Mouse (Mus musculus) stomach, embryonic 15.5 days (tissue): Measurements from ENCODE around the gene Mob1a. TPM values are rescaled to one million over a fixed set of nuclear protein-coding genes. Genes with fewer than 3 reads are reported as not detected.

Experiments used
- ATAC-seq: fragments of 200-750 bp; cut with Nextera tagmentation; 2 replicates; pipeline ENCODE4 v1.8.0; 2017; ENCODE audit warnings: low read depth, moderate number of reproducible peaks, moderate TSS enrichment; ENCODE audit not compliant: insufficient read depth, low FRiP score
- H3K27ac ChIP-seq: fragments of 300-500 bp; sonication (generic); 2 replicates; pipeline ENCODE4 v1.5.1; 2015; ENCODE audit warnings: mild to moderate bottlenecking, inconsistent platforms
- H3K27me3 ChIP-seq: fragments of 300-500 bp; sonication (generic); replicated peaks from 2 replicates; pipeline ENCODE4 v1.6.1; 2015; ENCODE audit warnings: inconsistent platforms
- H3K36me3 ChIP-seq: fragments of 300-500 bp; sonication (generic); 2 replicates; pipeline ENCODE4 v1.6.1; 2015; ENCODE audit warnings: inconsistent platforms
- H3K4me1 ChIP-seq: fragments of 300-500 bp; sonication (generic); 2 replicates; pipeline ENCODE4 v1.6.1; 2015; ENCODE audit warnings: inconsistent platforms
- H3K4me2 ChIP-seq: fragments of 300-500 bp; sonication (generic); 2 replicates; pipeline ENCODE4 v1.6.1; 2015; ENCODE audit warnings: mild to moderate bottlenecking, inconsistent platforms
- H3K4me3 ChIP-seq: fragments of 300-500 bp; sonication (generic); replicated peaks from 2 replicates; pipeline ENCODE4 v1.5.1; 2015; ENCODE audit warnings: inconsistent platforms
- H3K9ac ChIP-seq: fragments of 300-500 bp; sonication (generic); 2 replicates; pipeline ENCODE4 v1.6.1; 2015; ENCODE audit warnings: inconsistent platforms
- H3K9me3 ChIP-seq: fragments of 300-500 bp; sonication (generic); 2 replicates; pipeline ENCODE4 v1.6.1; 2016; ENCODE audit warnings: inconsistent platforms
- WGBS: fragments of 180-500 bp; shearing (Covaris S2); methylation state at CpG from one replicate; pipeline ENCODE4 v1.1.7; 2015; 5-methylcytosine and 5-hydroxymethylcytosine counted together
- polyA plus RNA-seq: library from polyadenylated mRNA; unstranded; fragments of >200 nt; fragmentation: Nextera tagmentation; extraction: Ambion mirVana; gene quantifications from 2 replicates; pipeline ENCODE4 v1.2.1, GENCODE M21; 2015

The Mob1a gene
- 63.5 and 64.5 TPM in 2 replicates for polyA plus RNA-seq

DNA sequence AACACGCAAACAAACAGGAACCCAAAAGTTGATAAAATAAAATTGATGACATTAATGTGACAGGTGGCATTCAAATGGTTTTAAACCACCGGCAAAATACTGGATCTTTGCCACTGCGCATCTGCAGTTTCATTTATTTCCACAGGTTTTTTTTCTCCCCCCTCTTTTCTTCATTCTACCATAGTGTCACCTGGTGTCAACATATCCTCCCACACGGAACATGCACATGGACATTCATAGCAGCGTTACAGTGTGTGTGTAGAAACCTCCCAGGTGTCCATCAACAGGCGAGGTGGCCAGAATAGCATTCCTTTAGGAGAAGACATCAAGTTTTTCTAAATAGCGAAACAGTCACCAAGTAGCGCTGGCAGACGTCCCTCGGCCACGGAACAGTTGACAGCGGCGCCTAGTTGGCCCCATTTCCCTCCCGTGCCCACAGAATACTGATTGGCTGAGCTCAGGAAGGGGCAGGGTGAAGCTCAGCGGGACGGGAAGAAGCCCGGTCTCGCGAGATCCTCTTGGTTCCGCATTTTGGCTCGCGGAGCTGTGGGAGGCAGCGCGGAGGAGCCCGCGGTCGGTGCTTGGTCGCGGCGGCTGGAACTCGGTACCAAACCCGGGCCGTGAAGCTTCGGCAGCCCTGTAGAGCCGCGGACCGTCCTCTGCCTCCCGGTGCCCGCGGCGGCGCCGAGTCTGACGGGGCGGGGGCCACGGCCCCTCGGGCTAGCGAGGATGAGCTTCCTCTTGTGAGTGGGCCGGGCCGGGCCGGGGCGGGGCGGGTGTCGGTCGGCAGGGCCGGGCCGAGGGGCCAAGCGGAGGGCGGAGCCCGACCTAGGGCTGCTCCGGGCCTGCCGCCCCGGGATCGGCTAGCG is at the start of gene Mob1a, which contains the start of gene Mthfd2:
Mob1a (plus strand) TSS at position 492 of the 869 bp plus-strand sequence.
Mthfd2 (minus strand) TSS at position 384 of the 869 bp plus-strand sequence.
- H3K4me2 ChIP-seq = peak within 1 kb of the TSS; percentile 74
- H3K9ac ChIP-seq = peak within 1 kb of the TSS; percentile 84
- peak; percentile 97 for ATAC-seq
- H3K27ac ChIP-seq = peak within 1 kb of the TSS; percentile 97
- under 1% methylated on average over 62 of the region's 65 CpGs for WGBS
- peaks cover 7% of the 10 kb centered on the region for H3K36me3 ChIP-seq
- peaks cover 6% of the 10 kb centered on the region for H3K4me1 ChIP-seq
- peak within 1 kb of the TSS; percentile 94 for H3K4me3 ChIP-seq
- H3K9me3 ChIP-seq = no peaks in the 10 kb centered on the region
- no peaks in the 10 kb centered on the region for H3K27me3 ChIP-seq

DNA sequence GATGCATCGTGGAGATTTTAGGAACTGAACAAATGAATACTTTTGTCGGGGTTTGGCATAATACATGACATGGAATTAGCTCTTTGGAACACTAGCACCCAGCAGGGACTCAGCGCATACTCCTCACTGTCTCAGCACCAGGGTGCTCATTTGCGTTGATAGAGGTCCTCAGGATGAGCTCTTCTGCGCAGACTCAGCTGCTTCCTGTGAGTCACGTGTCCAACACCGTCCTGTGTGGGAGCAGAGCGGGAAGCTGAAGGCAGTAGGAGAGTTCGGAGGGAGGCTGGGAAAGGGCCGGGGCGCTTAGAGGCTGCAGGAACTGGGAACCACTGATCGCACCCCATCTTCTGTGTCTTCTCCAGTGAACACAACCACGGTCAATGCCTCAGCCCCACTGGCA is 48.7 kb upstream of the Mob1a start:
- Histone ChIP-seq H3K4me3 (no peak overlapping the region), H3K9ac (no peak overlapping the region), H3K36me3 (no peaks in the 10 kb centered on the region), H3K9me3 (no peaks in the 10 kb centered on the region), H3K27ac (no peak overlapping the region), H3K4me1 (no peaks in the 10 kb centered on the region), H3K4me2 (no peak overlapping the region), H3K27me3 (no peaks in the 10 kb centered on the region)
- 73% methylated on average over 13 of the region's 13 CpGs for WGBS
- no peak for ATAC-seq

DNA sequence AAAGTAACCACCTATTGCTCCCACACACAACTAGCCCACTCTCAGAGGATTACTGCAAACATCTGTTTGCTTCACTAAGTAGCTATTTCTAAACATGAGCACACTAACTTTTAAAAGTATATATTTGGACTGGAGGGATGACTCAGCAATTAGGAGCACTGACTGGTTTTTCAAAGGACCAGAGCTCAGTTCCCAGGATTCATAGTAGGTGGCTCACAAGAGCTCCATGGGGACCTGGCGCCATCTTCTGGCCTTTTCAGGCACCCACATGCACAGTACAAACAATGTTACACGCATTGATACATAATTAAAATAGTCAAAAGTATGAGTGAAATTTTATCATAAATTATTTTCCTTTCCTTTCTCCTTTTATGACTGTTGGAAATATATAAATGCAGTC is 46.9 kb upstream of the Mob1a start:
- H3K4me3 ChIP-seq = no peak overlapping the region
- no peaks in the 10 kb centered on the region for H3K4me1 ChIP-seq
- no peak overlapping the region for H3K27ac ChIP-seq
- H3K36me3 ChIP-seq = no peaks in the 10 kb centered on the region
- no peaks in the 10 kb centered on the region for H3K27me3 ChIP-seq
- H3K4me2 ChIP-seq = no peak overlapping the region
- H3K9ac ChIP-seq = no peak overlapping the region
- no peaks in the 10 kb centered on the region for H3K9me3 ChIP-seq
- WGBS = 27% methylated on average over 2 of the region's 2 CpGs
- no peak for ATAC-seq

DNA sequence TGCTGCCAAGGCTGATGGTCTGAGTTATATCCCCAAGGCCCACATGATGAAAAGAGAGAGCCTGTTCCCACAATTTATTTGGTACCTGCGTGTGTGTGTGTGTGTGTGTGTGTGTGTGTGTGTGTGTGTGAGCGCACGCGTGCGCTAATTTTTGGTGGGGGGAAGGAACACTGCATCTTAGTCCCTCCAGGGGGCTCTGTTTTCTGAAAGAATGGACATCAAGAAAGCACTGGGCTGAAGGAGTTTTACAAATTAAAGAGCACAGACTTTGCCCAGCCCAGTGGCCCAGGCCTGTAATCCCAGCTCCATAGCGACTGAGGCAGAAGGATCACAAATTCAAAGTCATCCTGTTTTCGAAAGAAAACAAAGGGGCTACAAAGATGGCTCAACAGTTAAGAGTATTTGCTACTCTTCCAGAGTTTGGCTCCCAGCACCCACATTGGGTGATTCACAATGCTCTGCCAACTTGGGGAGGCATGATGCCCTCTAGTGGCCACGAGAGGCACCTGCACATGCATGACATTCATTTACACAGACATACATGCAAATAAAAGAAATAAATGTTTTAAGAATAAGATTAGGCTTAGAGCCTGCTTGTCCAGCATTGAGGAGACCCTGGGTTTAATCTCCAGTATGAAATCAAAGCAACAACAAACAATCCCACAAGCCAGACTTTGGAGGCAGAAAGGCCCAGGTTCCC is 45.4 kb upstream of the Mob1a start:
- H3K9me3 ChIP-seq = no peaks in the 10 kb centered on the region
- H3K9ac ChIP-seq = no peak overlapping the region
- H3K4me2 ChIP-seq = no peak overlapping the region
- no peak overlapping the region for H3K4me3 ChIP-seq
- H3K4me1 ChIP-seq = no peaks in the 10 kb centered on the region
- H3K27ac ChIP-seq = no peak overlapping the region
- 77% methylated on average over 8 of the region's 8 CpGs for WGBS
- no peak for ATAC-seq
- H3K27me3 ChIP-seq = no peaks in the 10 kb centered on the region
- H3K36me3 ChIP-seq = no peaks in the 10 kb centered on the region

DNA sequence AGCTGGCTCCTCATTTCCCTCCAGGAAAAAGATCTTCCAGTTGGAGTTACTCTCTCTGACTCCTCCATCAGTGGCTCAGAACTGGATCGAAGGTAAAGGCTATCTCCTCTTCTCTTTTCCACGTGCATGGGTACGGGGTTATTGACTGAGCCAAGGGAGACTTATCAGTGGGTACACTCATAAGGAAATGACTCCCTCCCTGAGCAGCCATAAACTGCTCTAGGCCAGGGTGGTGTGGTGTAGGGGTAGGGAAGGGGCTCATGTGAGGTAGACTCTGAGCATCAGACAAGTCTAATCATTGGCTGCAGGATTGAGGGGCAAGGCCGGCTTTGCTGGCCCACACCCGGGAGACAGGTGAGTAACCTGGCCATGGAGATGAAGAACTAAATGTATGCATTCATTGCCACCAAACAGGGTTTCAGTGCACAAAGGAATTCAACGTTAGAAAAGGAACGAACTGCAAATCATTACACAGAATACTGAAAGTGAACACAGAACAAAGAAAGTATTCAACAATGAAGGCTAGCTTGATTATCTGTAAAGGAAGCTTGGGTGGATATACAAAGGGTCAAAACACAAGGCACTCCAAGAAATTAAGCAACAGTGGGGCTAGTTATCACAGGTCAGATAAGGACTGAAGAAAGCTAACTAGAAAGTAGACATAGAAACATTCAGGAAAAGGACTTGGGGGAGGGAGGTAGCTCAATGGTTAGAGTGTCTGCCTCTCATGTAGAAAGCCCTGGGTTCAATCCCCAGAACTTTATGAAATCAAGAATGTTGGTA is 25.2 kb upstream of the Mob1a start:
- Histone ChIP-seq H3K9ac (no peak overlapping the region), H3K4me2 (no peak overlapping the region), H3K9me3 (no peaks in the 10 kb centered on the region), H3K4me1 (no peaks in the 10 kb centered on the region), H3K27ac (no peak overlapping the region), H3K36me3 (0 out of 2 replicates have a peak, but pooled peaks cover 3% of the 10 kb centered on the region), H3K4me3 (no peak overlapping the region), H3K27me3 (no peaks in the 10 kb centered on the region)
- 68% methylated on average over 7 of the region's 7 CpGs for WGBS
- ATAC-seq = peak; percentile 77

DNA sequence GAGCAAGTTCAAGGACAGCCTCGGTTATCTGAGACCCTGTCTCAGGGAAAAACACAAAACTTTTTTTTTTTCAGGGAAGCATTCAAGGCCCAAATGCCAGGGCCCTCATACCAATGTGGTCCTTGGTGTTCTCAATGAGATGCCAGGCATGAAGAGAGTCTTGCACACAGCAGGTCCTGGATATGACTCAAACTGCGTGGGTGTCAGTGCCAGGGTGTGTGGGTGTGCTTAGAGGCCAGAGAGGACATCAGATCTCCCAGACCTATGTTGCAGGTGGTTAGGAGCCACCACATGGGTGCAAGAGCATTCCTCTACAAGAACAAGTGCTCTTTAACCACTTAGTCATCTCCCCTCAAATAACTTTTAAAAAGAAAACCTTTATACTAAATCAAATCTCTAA is 24.5 kb upstream of the Mob1a start:
- H3K4me3 ChIP-seq = no peak overlapping the region
- no peaks in the 10 kb centered on the region for H3K27me3 ChIP-seq
- H3K4me2 ChIP-seq = no peak overlapping the region
- no peak overlapping the region for H3K27ac ChIP-seq
- no peak overlapping the region for H3K9ac ChIP-seq
- WGBS = 82% methylated on average over 2 of the region's 2 CpGs
- no peaks in the 10 kb centered on the region for H3K4me1 ChIP-seq
- no peaks in the 10 kb centered on the region for H3K9me3 ChIP-seq
- no peak for ATAC-seq
- 0 out of 2 replicates have a peak, but pooled peaks cover 7% of the 10 kb centered on the region for H3K36me3 ChIP-seq

DNA sequence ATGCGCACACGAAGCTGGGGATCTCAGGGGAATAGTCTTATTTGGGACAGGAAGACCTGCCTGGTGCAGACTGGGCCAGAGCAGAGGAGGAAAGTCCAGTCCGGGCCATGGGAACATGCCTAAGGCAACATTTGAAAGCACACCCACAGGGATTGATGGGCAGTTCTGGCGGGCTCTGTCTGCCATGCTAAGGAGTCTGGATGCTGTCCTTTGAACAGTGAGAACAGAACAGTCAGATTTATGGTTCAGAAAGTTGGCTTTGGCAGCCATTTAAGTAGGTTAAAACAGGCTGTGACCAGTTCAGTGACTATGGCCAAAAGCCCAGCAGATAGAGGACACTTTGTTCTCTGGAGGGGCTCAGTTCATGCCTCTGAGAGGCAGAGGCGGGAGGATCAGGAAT is 23.6 kb upstream of the Mob1a start:
- 0 out of 2 replicates have a peak, but pooled peaks cover 10% of the 10 kb centered on the region for H3K36me3 ChIP-seq
- no peaks in the 10 kb centered on the region for H3K27me3 ChIP-seq
- no peaks in the 10 kb centered on the region for H3K4me1 ChIP-seq
- ATAC-seq = no peak
- no peak overlapping the region for H3K4me3 ChIP-seq
- 73% methylated on average over 5 of the region's 5 CpGs for WGBS
- no peak overlapping the region for H3K9ac ChIP-seq
- H3K9me3 ChIP-seq = no peaks in the 10 kb centered on the region
- H3K27ac ChIP-seq = no peak overlapping the region
- no peak overlapping the region for H3K4me2 ChIP-seq

DNA sequence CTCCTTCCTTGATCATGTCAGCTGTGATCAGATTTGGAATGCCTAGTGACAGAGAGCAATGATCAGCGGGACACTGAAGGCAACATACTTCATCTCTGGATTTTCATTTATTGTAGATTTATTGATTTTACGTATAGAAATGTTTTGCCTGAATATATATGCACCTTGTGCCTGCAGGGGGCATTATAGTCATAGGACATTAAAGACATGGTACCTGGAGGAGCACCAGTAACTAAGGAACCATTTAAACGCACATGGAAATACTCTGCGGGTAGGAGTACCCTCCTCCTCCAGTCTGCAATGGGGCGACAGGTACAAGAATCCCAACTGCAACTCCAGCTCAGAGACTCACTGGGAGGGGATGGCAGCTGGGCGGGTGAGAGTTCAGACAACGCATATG is 16.8 kb upstream of the Mob1a start:
- no peaks in the 10 kb centered on the region for H3K27me3 ChIP-seq
- H3K36me3 ChIP-seq = peaks cover 23% of the 10 kb centered on the region; the same call in 1 of the 2 replicates
- no peaks in the 10 kb centered on the region for H3K9me3 ChIP-seq
- 87% methylated on average over 7 of the region's 7 CpGs for WGBS
- no peak overlapping the region for H3K4me3 ChIP-seq
- no peak overlapping the region for H3K9ac ChIP-seq
- no peak overlapping the region for H3K4me2 ChIP-seq
- H3K4me1 ChIP-seq = no peaks in the 10 kb centered on the region
- no peak overlapping the region for H3K27ac ChIP-seq
- ATAC-seq = no peak

DNA sequence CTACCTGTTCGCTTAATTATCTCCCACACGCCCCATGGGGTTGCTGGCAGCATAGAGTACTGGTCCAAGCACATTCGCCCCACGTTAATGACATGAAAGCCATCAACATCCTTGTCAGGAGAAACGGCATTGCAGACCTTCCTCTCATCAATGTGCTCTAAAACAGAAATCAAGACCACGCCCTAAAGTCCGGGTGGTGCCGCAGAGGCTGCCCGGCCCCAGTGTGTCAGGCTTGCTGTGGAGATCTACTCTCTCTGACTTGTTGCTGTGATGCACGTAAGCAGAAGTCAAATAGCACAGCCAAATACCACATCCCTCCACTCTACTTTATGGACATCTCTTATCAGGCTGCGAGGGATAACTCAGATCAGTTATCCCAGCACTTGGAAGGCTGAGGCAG is 14.6 kb upstream of the Mob1a start:
- Histone ChIP-seq H3K9ac (no peak overlapping the region), H3K4me2 (no peak overlapping the region), H3K4me1 (0 out of 2 replicates have a peak, but pooled peaks cover 3% of the 10 kb centered on the region), H3K9me3 (no peaks in the 10 kb centered on the region), H3K4me3 (no peak overlapping the region), H3K27ac (no peak overlapping the region), H3K36me3 (peaks cover 16% of the 10 kb centered on the region; the same call in 1 of the 2 replicates), H3K27me3 (no peaks in the 10 kb centered on the region)
- ATAC-seq = no peak
- 88% methylated on average over 11 of the region's 11 CpGs for WGBS

DNA sequence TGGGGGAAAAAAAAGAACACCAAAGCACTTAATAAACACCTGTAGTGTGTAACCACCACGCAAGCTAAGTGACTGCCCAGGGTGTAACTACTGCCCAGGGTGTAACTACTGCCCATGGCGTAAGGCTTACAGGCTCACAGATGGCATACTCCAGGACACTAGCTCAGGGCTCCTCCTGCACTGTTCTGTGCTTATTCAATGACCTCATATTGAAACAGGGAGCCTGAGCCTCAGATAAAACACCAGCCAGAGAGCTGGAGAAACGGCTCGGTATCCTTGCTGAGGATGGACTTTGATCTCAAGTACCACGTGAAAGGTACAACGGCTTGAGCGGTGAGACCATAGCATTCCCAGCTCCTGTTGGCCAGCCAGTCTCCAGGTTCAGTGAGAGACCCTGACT is 13.8 kb upstream of the Mob1a start:
- Histone ChIP-seq H3K9ac (no peak overlapping the region), H3K4me3 (no peak overlapping the region), H3K4me2 (no peak overlapping the region), H3K36me3 (peaks cover 13% of the 10 kb centered on the region; the same call in 1 of the 2 replicates), H3K9me3 (no peaks in the 10 kb centered on the region), H3K4me1 (peaks cover 10% of the 10 kb centered on the region; the same call in 1 of the 2 replicates), H3K27ac (no peak overlapping the region), H3K27me3 (no peaks in the 10 kb centered on the region)
- ATAC-seq = peak; percentile 84
- WGBS = 75% methylated on average over 7 of the region's 7 CpGs

DNA sequence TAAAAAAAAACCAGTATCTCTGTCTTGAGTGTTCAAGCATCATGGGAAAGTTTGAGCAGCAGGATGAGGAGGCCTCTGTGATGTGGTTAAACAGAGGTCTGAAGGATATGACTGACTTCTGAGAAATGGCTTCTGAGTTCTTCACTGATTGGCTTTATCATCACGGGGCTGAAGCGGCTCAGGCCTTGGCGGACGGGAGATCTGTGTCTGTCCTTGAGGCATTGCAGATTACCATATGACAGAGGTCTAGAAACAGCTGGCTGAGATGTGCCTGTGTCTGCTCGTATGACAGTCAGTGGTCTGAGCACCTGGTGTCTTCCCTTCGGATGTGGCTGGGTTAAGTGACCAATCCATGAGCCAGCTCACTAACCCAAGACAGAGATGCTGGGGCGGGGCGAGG is 13.3 kb upstream of the Mob1a start:
- ATAC-seq = no peak
- peaks cover 11% of the 10 kb centered on the region; the same call in 1 of the 2 replicates for H3K36me3 ChIP-seq
- H3K4me3 ChIP-seq = no peak overlapping the region
- H3K4me2 ChIP-seq = no peak overlapping the region
- H3K9ac ChIP-seq = no peak overlapping the region
- no peak overlapping the region for H3K27ac ChIP-seq
- H3K9me3 ChIP-seq = no peaks in the 10 kb centered on the region
- H3K4me1 ChIP-seq = peaks cover 10% of the 10 kb centered on the region; the same call in 1 of the 2 replicates
- 82% methylated on average over 8 of the region's 8 CpGs for WGBS
- H3K27me3 ChIP-seq = no peaks in the 10 kb centered on the region
